Mouse (Mus musculus) hindbrain, embryonic 11.5 days (tissue): ENCODE results near the gene Serf2. TPM values are rescaled to one million over a fixed set of nuclear protein-coding genes. Genes with fewer than 3 reads are reported as not detected.
A peak's percentile ranks its signal among the peaks of the same experiment; 100 is the strongest.

Experiments used
- ATAC-seq: fragments of 200-750 bp; cut with Nextera tagmentation; 2 replicates; pipeline ENCODE4 v1.8.0; 2017; ENCODE audit warnings: mild to moderate bottlenecking, moderate TSS enrichment, moderate library complexity; ENCODE audit not compliant: low FRiP score
- DNase-seq: peaks from one replicate; pipeline ENCODE4 v3.0.0-alpha.2; 2015; ENCODE audit warnings: low spot score
- H3K27ac ChIP-seq: fragments of 300-500 bp; sonication (generic); 2 replicates; pipeline ENCODE4 v1.5.1; 2014; ENCODE audit warnings: mild to moderate bottlenecking, low read depth, low read length
- H3K27me3 ChIP-seq: fragments of 300-500 bp; sonication (generic); 2 replicates; pipeline ENCODE4 v1.6.1; 2014; ENCODE audit warnings: mild to moderate bottlenecking, low read length, moderate library complexity, mixed read lengths; ENCODE audit not compliant: control insufficient read depth, insufficient read depth
- H3K36me3 ChIP-seq: fragments of 300-500 bp; sonication (generic); 2 replicates; pipeline ENCODE4 v1.6.1; 2014; ENCODE audit warnings: mild to moderate bottlenecking, low read length, moderate library complexity, mixed read lengths; ENCODE audit not compliant: control insufficient read depth, insufficient read depth
- H3K4me1 ChIP-seq: fragments of 300-500 bp; sonication (generic); replicated peaks from 2 replicates; pipeline ENCODE4 v1.6.1; 2014; ENCODE audit warnings: low read length, mixed read lengths; ENCODE audit not compliant: control insufficient read depth, insufficient read depth
- H3K4me2 ChIP-seq: fragments of 300-500 bp; sonication (generic); replicated peaks from 2 replicates; pipeline ENCODE4 v1.6.1; 2014; ENCODE audit warnings: mild to moderate bottlenecking, low read depth, low read length
- H3K4me3 ChIP-seq: fragments of 300-500 bp; sonication (generic); 2 replicates; pipeline ENCODE4 v1.5.1; 2014; ENCODE audit warnings: low read depth, low read length
- H3K9ac ChIP-seq: fragments of 300-500 bp; sonication (generic); 2 replicates; pipeline ENCODE4 v1.6.1; 2014; ENCODE audit warnings: low read depth, low read length
- H3K9me3 ChIP-seq: fragments of 300-500 bp; sonication (generic); 2 replicates; pipeline ENCODE4 v1.6.1; 2016; ENCODE audit warnings: low read length; ENCODE audit not compliant: control insufficient read depth
- WGBS: fragments of 180-500 bp; shearing (Covaris S2); extraction: QIAGEN DNeasy Blood & Tissue Kit; methylation state at CpG from one replicate; pipeline ENCODE4 v1.1.7; 2014; 5-methylcytosine and 5-hydroxymethylcytosine counted together
- polyA plus RNA-seq: library from polyadenylated mRNA; unstranded; fragments of >200 nt; fragmentation: Nextera tagmentation; extraction: Ambion mirVana; gene quantifications from 2 replicates; pipeline ENCODE4 v1.2.1, GENCODE M21; 2014

Gene Serf2
- polyA plus RNA-seq, 1 experiment from 2014 or later = 490 TPM

DNA sequence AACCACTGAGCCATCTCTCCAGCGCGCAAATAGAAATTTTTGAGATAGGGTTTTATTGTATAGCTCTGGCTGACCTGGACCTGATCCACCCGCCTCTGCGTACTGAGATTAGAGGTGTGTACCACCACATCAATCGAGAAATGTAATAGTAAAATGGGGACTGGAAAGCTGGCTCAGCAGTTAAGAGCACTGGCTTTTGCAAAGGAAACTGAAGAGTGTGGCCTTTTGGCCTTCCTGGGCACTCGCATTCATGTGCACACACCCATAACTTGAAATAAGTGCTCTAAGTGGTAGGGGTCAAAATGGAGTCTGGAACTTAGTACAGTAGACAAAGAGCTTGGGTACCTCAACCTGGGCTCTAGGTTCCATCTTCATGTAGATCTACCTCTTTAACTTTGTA lies 32.6 kb upstream of the Serf2 start:
- no peaks in the 10 kb centered on the region for H3K27me3 ChIP-seq
- H3K9ac ChIP-seq = no peak overlapping the region
- peaks cover 3% of the 10 kb centered on the region; the same call in 1 of the 2 replicates for H3K4me1 ChIP-seq
- H3K9me3 ChIP-seq = no peaks in the 10 kb centered on the region
- 94% methylated on average over 6 of the region's 6 CpGs for WGBS
- ATAC-seq = no peak
- H3K36me3 ChIP-seq = no peaks in the 10 kb centered on the region
- H3K4me2 ChIP-seq = no peak overlapping the region
- DNase-seq = no peak
- H3K27ac ChIP-seq = no peak overlapping the region
- H3K4me3 ChIP-seq = no peak overlapping the region

DNA sequence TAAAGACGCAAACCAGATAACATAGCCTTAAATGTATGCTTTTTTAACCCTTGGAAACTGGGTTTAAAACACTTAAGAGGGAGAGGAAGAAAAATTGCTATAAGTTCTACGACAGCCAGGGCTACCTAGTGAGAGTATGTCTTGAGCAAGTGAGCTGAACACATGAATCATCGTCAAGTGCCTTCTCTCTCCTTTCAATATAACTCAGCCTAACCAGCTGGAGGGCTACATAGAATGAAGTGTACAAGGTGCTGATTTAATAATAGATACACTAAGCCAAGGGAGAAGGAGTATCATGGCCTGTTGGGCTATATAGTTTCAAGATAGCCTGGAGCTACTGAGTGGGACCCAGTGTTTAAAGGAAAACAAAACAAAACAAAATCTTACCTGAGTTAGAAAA lies 30.5 kb upstream of the Serf2 start:
- 92% methylated on average over 3 of the region's 3 CpGs for WGBS

DNA sequence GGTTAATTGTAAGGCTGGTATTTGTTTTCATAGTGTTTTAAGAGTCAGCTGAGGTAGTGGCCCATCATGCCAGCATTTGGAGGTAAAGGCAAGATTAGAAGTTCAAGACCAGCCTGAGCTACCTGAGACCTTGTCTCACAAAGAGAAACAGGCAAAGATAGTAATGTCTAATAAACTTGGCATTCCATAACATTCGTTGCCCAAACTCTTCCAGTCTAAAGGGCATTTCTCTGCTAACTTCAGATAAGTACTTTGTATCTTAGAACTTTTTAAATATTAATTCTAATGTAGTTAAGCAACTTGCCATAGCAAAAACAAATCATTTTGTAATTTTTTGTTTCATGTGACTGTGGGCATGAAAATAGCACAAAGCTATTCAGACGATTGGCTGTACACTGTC lies 25.8 kb upstream of the Serf2 start:
- Histone ChIP-seq H3K9me3 (no peaks in the 10 kb centered on the region), H3K4me3 (no peak overlapping the region), H3K27me3 (no peaks in the 10 kb centered on the region), H3K9ac (no peak overlapping the region), H3K4me1 (no peaks in the 10 kb centered on the region), H3K27ac (no peak overlapping the region), H3K4me2 (no peak overlapping the region), H3K36me3 (peaks cover 4% of the 10 kb centered on the region; the same call in 1 of the 2 replicates)
- ATAC-seq (no peak), DNase-seq (no peak)
- WGBS = 94% methylated on average over 2 of the region's 2 CpGs

More for the DNA sequence above, 30.5 kb upstream of the Serf2 start:
- peaks cover 3% of the 10 kb centered on the region; the same call in 1 of the 2 replicates for H3K4me1 ChIP-seq
- H3K9me3 ChIP-seq = no peaks in the 10 kb centered on the region
- no peak overlapping the region for H3K4me3 ChIP-seq
- DNase-seq = no peak
- no peaks in the 10 kb centered on the region for H3K36me3 ChIP-seq
- no peak for ATAC-seq
- H3K9ac ChIP-seq = no peak overlapping the region
- H3K4me2 ChIP-seq = no peak overlapping the region
- no peaks in the 10 kb centered on the region for H3K27me3 ChIP-seq
- H3K27ac ChIP-seq = no peak overlapping the region

- 98% methylated on average over 2 of the region's 2 CpGs for WGBS
- H3K36me3 ChIP-seq = peaks cover 9% of the 10 kb centered on the region
- no peak for DNase-seq
Measured at GRCm38 (mm10) chr2:121425890-121426289, 23.1 kb upstream of the Serf2 start.

DNA sequence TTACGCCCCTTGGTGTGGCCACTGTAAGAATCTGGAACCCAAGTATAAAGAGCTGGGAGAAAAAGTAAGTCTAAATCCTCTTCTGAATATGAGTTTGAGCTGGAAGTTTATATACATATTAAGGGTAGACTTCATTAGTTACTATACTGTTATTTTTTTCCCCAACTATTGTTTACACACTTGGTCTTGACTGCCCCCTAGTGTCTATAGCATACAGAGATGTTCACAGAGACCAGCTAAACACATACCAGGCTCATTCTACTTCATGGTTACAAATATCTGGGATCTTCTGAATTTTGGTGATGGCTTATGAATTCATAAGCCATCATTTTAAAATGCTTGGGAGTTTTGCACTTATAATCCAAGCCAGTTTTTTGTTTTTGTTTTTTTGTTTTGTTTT lies 14.1 kb upstream of the Serf2 start:
- no peak overlapping the region for H3K4me3 ChIP-seq
- H3K4me1 ChIP-seq = no peaks in the 10 kb centered on the region
- ATAC-seq = no peak
- no peaks in the 10 kb centered on the region for H3K9me3 ChIP-seq
- H3K9ac ChIP-seq = no peak overlapping the region
- no peaks in the 10 kb centered on the region for H3K27me3 ChIP-seq
- 97% methylated on average over 1 of the region's 1 CpGs for WGBS
- no peak overlapping the region for H3K27ac ChIP-seq
- no peak overlapping the region for H3K4me2 ChIP-seq
- DNase-seq = peak; percentile 46
- peaks cover 26% of the 10 kb centered on the region for H3K36me3 ChIP-seq

More at GRCm38 (mm10) chr2:121425890-121426289, 23.1 kb upstream of the Serf2 start:
- H3K27me3 ChIP-seq = no peaks in the 10 kb centered on the region
- no peak overlapping the region for H3K27ac ChIP-seq
- no peak overlapping the region for H3K9ac ChIP-seq
- no peak for ATAC-seq
- H3K4me1 ChIP-seq = no peaks in the 10 kb centered on the region
- no peak overlapping the region for H3K4me2 ChIP-seq
- H3K9me3 ChIP-seq = no peaks in the 10 kb centered on the region
- no peak overlapping the region for H3K4me3 ChIP-seq

DNA sequence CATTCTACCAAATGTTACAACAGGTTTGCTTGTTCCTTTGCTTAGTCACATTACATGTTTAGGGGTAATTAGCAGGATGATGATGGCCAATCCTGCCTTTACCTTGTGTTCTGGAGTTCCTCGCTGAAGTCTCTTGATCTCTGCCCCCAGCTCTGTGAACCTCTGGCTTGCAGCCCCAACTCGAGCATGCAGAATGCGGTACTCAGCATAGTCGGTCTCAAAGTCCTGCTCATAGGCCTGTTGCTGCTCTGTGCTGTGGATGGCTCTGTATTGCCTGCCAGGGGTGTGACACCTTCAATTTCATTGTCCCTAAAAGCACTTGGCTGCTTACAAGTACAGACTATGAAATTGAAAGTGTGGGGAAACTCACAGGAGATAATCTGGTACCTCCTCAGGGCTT lies 9.2 kb upstream of the Serf2 start:
- no peak for DNase-seq
- WGBS = 79% methylated on average over 4 of the region's 4 CpGs
- H3K36me3 ChIP-seq = peaks cover 4% of the 10 kb centered on the region; the same call in 1 of the 2 replicates
- H3K9ac ChIP-seq = no peak overlapping the region
- no peak overlapping the region for H3K4me3 ChIP-seq
- no peaks in the 10 kb centered on the region for H3K9me3 ChIP-seq
- no peak overlapping the region for H3K4me2 ChIP-seq
- ATAC-seq = no peak
- H3K27me3 ChIP-seq = peaks cover 17% of the 10 kb centered on the region
- H3K27ac ChIP-seq = no peak overlapping the region
- peaks cover 9% of the 10 kb centered on the region; the same call in 1 of the 2 replicates for H3K4me1 ChIP-seq

GRCm38 (mm10) chr2:121440834-121441605 lies 8.0 kb upstream of the Serf2 start:
- Histone ChIP-seq H3K4me1 (peaks cover 9% of the 10 kb centered on the region; the same call in 1 of the 2 replicates), H3K9ac (no peak overlapping the region)
- DNase-seq = no peak

DNA sequence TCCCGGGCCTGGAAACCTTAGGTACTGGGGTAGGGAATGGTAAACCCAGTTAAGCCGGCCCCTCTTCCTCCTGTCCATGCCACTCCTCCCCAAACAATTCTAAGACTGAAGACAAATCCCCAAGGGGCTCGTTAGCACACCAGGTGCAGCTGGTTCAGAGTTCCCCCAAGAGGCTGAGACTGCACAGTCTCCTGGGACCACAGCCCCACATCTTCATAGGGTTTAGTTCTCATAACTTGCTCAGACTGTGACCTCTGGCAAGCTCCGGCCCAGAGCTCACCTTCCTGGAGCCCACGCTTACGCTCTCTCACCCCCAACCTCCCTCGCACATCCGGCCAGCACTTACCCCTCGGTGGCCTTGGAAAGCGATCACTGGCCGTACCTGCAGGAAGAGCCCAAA lies 7.2 kb upstream of the Serf2 start:
- Histone ChIP-seq H3K27me3 (peaks cover 17% of the 10 kb centered on the region), H3K4me2 (peak overlapping the region; percentile 58), H3K9me3 (no peaks in the 10 kb centered on the region), H3K9ac (no peak overlapping the region; the same call in 1 of the 2 replicates), H3K4me1 (peaks cover 9% of the 10 kb centered on the region; the same call in 1 of the 2 replicates), H3K36me3 (no peaks in the 10 kb centered on the region), H3K27ac (no peak overlapping the region), H3K4me3 (peak overlapping the region; percentile 30; the same call in 1 of the 2 replicates)
- DNase-seq (no peak), ATAC-seq (no peak)
- 10% methylated on average over 11 of the region's 11 CpGs for WGBS

More at GRCm38 (mm10) chr2:121440834-121441605, 8.0 kb upstream of the Serf2 start:
- Histone ChIP-seq H3K9me3 (no peaks in the 10 kb centered on the region), H3K27me3 (peaks cover 17% of the 10 kb centered on the region), H3K4me3 (no peak overlapping the region), H3K4me2 (no peak overlapping the region), H3K36me3 (no peaks in the 10 kb centered on the region), H3K27ac (no peak overlapping the region)
- 52% methylated on average over 5 of the region's 5 CpGs for WGBS
- no peak for ATAC-seq
